Mouse (Mus musculus): ENCODE measurements around the gene Pcgf5.

Pcgf5 gene

DNA sequence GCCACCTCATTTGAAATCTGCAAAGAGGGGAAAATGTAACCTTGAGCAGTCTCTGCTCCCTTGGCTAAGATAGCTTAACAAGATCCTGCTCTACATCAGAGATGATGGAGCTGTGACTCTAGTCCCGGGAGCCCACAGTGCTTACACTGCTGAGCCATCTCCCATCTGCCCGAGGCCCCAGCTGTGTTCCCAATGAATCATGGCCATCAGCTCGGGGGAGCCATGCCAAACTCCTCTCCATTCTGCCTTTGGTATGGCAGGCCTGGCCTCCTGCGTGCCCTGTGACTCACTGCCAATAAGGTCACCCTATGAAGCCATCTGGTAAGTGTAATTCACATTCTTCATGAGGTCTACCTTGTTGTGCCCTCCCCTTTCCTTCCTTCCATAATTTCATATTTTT, 149.0 kb downstream of the Pcgf5 start:
- DNase-seq, result peak; percentile 8

DNA sequence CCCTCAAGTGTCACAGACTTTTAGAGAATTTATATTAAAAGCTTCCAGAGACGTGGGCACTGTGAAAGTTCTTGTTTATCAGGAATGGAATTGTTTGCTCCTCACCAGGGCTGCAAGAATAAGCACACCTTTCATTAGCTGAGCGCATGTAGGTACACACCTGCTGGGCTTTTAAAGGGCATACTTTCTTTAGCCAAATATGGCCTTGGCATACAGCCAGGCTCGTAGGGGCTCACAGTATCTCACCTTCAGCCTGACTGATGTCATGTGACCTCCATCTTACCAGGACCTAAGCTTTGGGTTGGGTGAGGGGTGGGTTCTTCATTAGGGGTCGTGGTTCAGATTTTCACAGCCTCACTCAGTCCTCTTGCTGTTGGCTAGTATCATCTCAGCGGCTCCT, 149.6 kb downstream of the Pcgf5 start:
- DNase-seq, result no peak

GRCm38 (mm10) chr19:36504716-36505115, 156.6 kb downstream of the Pcgf5 start:
- DNase-seq, result no peak
